Mouse (Mus musculus): ENCODE data around the gene Smyd1. TPM values are rescaled to one million over a fixed set of nuclear protein-coding genes. Genes with fewer than 3 reads are reported as not detected.

Smyd1 gene
- total RNA-seq, 2 experiments from 2014 or later = 0.20 TPM; not detected in 1

- DNase-seq = no peak
These were observed 113.3 kb downstream of the Smyd1 start for GRCm38 (mm10) chr6:71208691-71209090.

DNA sequence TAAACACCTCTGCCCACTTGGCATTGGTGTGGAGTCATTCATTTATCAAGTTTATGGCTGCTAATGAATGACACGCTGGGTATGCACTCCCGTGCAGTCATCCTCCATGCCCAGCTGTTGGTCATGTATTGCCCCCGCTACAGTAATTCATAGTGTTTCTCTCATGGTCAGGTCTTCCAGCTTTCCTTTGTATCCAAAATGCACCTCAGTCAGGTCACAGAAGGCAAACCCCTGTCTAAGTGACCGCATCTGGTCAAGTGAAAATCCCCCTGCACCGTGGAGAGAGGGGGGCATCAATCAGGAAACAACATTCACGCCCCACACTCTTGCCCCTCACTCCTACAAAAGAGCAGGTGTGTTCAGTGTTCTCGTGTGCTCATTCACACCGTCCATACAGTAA lies 117.9 kb downstream of the Smyd1 start:
- DNase-seq = no peak

DNA sequence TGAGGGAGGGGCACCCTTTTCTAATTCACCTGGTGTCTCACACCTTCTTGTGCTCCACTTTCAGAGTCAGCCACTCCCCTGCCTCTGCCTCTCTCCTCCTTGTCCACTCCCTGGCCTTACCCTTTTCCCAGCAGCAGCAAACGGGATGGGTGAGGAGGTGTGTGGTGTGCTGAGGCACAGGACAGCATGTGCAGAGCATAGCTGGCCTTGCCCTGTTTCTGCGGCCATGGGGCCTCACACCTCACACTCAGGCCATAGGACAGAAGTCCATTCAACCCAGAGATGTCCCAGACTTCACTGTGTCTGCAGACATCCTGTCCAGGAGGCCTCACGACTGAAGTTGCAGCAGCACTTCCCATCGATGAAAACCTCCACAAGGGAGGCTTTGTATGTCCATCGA lies 118.4 kb downstream of the Smyd1 start:
- no peak for DNase-seq

GRCm38 (mm10) chr6:71201925-71202324 lies 120.1 kb downstream of the Smyd1 start:
- DNase-seq = no peak

- no peak for DNase-seq
These were observed 122.4 kb downstream of the Smyd1 start, which contains the start of gene Fabp1 for GRCm38 (mm10) chr6:71199612-71200011. TSS of gene Fabp1 (plus strand) at chr6:71199827.

GRCm38 (mm10) chr6:71197636-71198535 lies 124.1 kb downstream of the Smyd1 start:
- DNase-seq = peak in 1 of 2 experiments; percentile 9

DNA sequence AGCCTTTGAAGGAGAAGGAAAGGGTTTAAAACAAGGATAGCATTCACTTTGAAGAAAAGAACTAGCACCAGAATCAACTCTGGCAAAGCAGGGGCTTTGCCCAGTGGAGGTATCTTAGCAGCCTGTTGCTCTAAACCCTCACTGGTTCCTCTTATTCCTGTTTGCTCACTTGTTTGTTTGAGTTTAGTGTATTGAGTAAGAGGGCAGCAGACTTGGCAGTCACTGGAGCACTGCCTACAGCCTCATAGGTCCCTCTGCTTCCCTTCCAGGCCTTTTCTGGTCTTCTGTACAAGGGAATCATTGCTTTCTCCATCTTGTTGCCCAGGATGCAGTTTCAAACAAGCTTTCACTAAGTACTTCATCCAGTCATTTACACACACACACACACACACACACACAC lies 125.9 kb downstream of the Smyd1 start:
- no peak for DNase-seq

GRCm38 (mm10) chr6:71193151-71193740 lies 128.8 kb downstream of the Smyd1 start:
- no peak for DNase-seq

DNA sequence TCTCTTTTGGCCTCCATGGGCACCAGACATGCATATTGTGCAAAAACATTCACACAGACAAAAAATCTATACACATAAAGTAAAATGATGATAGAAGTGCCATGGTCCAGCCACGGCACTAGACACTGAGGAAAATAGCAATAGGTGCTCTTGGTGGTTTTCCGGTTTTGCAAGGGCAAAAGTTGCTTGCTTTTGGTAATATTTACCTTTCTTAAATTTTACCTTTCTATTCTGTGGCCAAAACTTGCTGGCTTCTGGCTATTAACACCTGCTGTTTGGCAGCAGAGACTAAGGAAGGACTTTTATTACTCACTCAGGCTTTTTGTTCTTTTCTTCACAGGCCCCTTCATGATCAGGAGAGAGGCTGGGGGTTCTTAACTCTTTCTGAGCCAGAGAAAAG lies 131.5 kb downstream of the Smyd1 start:
- no peak for DNase-seq

- DNase-seq = peak in 1 of 2 experiments; percentile 15
These were observed 132.5 kb downstream of the Smyd1 start for GRCm38 (mm10) chr6:71189578-71189977.

- no peak for DNase-seq
These were observed 137.0 kb downstream of the Smyd1 start for GRCm38 (mm10) chr6:71184941-71185604.

DNA sequence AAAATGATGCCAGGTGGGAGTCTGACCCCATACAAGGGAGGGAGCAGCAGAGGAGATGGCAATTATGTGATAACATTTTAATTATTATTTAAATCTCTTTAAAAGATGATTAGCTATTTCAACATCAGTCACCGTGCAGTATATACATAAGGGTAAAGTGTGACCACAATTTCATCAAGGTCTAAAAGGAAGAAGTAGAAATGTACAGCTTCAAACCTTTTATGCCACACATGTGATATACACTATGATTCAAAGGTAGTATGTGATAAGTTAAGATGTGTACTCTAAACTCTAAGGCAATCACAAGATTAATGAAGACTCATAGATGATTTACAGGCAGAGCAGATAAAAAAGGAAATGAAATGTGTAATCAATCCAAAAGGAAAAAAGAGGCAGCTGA lies 141.4 kb downstream of the Smyd1 start:
- no peak for DNase-seq

DNA sequence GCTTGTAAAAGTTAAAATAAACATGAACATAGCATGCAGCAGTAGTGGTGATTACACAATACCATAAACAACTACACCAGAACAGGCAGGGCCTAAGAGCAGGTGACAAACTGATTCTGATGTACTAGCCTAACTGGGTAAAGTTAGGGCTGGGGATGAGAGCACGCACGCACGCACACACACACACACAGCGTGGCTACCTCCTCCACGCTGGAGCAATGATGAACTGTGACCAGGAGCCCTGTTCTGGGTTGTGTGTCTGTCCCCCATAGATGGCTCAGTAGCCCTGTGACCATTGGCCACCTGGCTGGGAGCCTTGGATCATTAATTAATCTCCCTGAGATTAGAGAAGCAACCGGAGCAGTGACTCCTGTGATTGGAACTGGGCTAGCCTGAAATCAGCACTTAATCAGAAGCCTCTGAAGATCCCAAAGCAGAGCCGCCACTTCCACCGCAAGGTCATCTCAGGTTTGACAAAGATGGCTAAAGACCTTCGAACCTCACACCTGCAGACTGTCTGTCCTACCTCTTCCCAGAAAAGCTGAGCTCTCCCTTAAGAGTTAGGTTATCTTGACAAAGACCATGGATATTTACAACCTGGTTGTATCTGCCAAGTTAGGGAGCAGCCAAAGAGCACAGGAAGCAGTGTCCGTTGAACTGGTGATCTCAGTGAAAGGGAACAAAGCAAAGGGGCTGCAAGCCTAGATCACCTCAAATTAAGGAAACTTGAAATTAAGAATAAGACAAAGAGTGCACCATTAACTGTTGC lies 149.0 kb downstream of the Smyd1 start:
- DNase-seq = peak in 1 of 2 experiments; percentile 9

DNA sequence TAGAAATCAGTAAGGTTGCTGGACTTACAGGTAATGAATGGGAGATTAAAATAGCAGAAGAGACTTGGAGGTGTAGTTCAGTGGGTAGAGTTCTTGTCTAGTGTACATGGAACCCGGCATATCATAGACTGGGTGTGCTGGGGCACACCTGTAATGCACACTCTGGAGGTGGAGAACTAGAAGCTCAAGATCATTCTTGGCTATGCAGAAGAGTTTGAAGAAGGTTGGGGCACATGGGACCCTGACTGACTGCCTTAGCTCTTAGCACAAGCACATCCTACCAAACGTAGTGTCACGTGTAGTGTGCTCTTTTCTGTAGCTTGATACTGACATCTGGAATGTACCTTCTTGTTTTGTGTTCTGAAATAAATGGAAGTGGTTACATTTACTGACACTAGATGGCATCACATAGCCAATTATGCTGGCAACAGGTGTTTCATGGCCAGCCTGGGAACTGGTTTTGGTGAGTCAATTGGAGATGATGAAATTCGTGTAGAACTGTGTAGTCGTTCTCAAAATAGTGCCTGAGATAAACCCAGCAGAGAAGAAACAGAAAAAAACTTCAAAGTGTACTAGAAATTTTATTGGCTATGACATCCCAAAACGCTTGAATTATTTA lies 155.4 kb downstream of the Smyd1 start:
- no peak for DNase-seq

DNA sequence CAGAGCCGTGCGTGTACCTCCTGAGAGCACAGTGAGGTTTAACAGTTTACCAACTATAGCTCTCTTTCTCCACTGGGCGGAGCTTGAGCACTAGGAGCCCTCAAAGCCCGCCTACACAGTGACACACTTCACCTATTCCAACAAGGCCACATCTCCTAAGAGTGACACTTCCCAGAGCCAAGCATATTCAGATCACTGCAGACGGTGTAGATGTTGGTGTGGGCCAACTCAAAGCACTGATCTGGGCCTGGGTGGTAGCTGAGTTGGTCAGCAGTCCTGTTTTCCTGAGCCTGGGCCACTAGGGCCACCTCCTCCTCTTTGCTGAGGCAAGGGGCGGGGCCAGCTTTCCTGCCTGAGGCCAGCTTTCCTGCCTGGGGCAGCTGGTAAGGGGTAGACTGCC lies 157.6 kb downstream of the Smyd1 start:
- no peak for DNase-seq

Small RNA genes lying within 50 kb of the gene (microRNA-seq; reads per million reads assigned to microRNA genes)
- gene Mir8112 = 27.4 reads per million, percentile 38 among the genes with 10 or more reads in this experiment

Other genes with a start within 250 kb of the Smyd1 start
- 10 to 100 TPM; 16.7 to 20.4 TPM for gene Thnsl2, start 177.8 kb downstream of the Smyd1 start, total RNA-seq (2021)
- gene Fabp1, start 122.4 kb downstream of the Smyd1 start, total RNA-seq (2021) = 1 to 10 TPM in 1 of 2 experiments, not detected in 1; 1.9 TPM
- gene Krcc1, start 50.6 kb downstream of the Smyd1 start, total RNA-seq (2021) = 10 to 100 TPM; 67.3 to 81.1 TPM
- under 1 TPM; 0.23 to 0.26 TPM for gene Cd8b1, start 555 bp upstream of the Smyd1 start, total RNA-seq (2021)
- gene Cd8a, start 51.2 kb upstream of the Smyd1 start, total RNA-seq (2021) = not detected
- gene Rmnd5a, start 118.4 kb upstream of the Smyd1 start, total RNA-seq (2021) = 10 to 100 TPM; 75.6 to 93.1 TPM
- gene Rnf103, start 171.7 kb upstream of the Smyd1 start, total RNA-seq (2021) = 10 to 100 TPM; 37.1 to 37.6 TPM
- 100 to 1,000 TPM; 121 to 126 TPM for gene Chmp3, start 221.6 kb upstream of the Smyd1 start, total RNA-seq (2021)

Measured in adrenal gland, postnatal 36 days (tissue).